Mouse (Mus musculus) forebrain, embryonic 16.5 days (tissue): ENCODE data around the gene Sema3b. TPM values are rescaled to one million over a fixed set of nuclear protein-coding genes. Genes with fewer than 3 reads are reported as not detected.

ENCODE experiments used
- ATAC-seq: fragments of 200-750 bp; cut with Nextera tagmentation; 2 replicates; pipeline ENCODE4 v1.8.0; 2017; ENCODE audit warnings: mild to moderate bottlenecking, moderate library complexity
- H3K27ac ChIP-seq: fragments of 300-500 bp; sonication (generic); 2 replicates; pipeline ENCODE4 v1.5.1; 2014; ENCODE audit warnings: low read length, control low read depth
- H3K27me3 ChIP-seq: fragments of 300-500 bp; sonication (generic); replicated peaks from 2 replicates; pipeline ENCODE4 v1.6.1; 2014; ENCODE audit warnings: low read length; ENCODE audit not compliant: control insufficient read depth, insufficient read depth
- H3K36me3 ChIP-seq: fragments of 300-500 bp; sonication (generic); 2 replicates; pipeline ENCODE4 v1.6.1; 2014; ENCODE audit not compliant: control insufficient read depth, insufficient read depth
- H3K4me1 ChIP-seq: fragments of 300-500 bp; sonication (generic); replicated peaks from 2 replicates; pipeline ENCODE4 v1.6.1; 2014; ENCODE audit warnings: low read length; ENCODE audit not compliant: control insufficient read depth, insufficient read depth
- H3K4me2 ChIP-seq: fragments of 300-500 bp; sonication (generic); 2 replicates; pipeline ENCODE4 v1.6.1; 2014; ENCODE audit warnings: mild to moderate bottlenecking, low read length, control low read depth
- H3K4me3 ChIP-seq: fragments of 300-500 bp; sonication (generic); replicated peaks from 2 replicates; pipeline ENCODE4 v1.5.1; 2014; ENCODE audit warnings: mild to moderate bottlenecking, low read length, control low read depth
- H3K9ac ChIP-seq: fragments of 300-500 bp; sonication (generic); replicated peaks from 2 replicates; pipeline ENCODE4 v1.6.1; 2014; ENCODE audit warnings: low read depth, low read length, control low read depth
- H3K9me3 ChIP-seq: fragments of 300-500 bp; sonication (generic); 2 replicates; pipeline ENCODE4 v1.6.1; 2016; ENCODE audit warnings: low read length; ENCODE audit not compliant: control insufficient read depth
- WGBS: fragments of 180-500 bp; shearing (Covaris S2); extraction: QIAGEN DNeasy Blood & Tissue Kit; methylation state at CpG from one replicate; pipeline ENCODE4 v1.1.7; 2014; 5-methylcytosine and 5-hydroxymethylcytosine counted together
- polyA plus RNA-seq: library from polyadenylated mRNA; unstranded; fragments of >200 nt; fragmentation: Nextera tagmentation; extraction: Ambion mirVana; gene quantifications from 2 replicates; pipeline ENCODE4 v1.2.1, GENCODE M21; 2015

The Sema3b gene
- polyA plus RNA-seq, 1 experiment from 2014 or later = 3.0 TPM

- peak overlapping the region; percentile 84 for H3K4me3 ChIP-seq
- WGBS = under 1% methylated on average over 35 of the region's 35 CpGs
- no peaks in the 10 kb centered on the region for H3K27me3 ChIP-seq
- H3K4me2 ChIP-seq = peak overlapping the region; percentile 99
- peak overlapping the region; percentile 88 for H3K27ac ChIP-seq
- peak overlapping the region; percentile 88 for H3K9ac ChIP-seq
- no peaks in the 10 kb centered on the region for H3K9me3 ChIP-seq
- ATAC-seq = no peak
- peaks cover 58% of the 10 kb centered on the region for H3K4me1 ChIP-seq
- H3K36me3 ChIP-seq = no peaks in the 10 kb centered on the region
These were observed 25.6 kb upstream of the Sema3b start for GRCm38 (mm10) chr9:107634406-107635278.

- peaks cover 66% of the 10 kb centered on the region for H3K4me1 ChIP-seq
- peak overlapping the region; percentile 99 for H3K4me2 ChIP-seq
- ATAC-seq = no peak
- 2% methylated on average over 15 of the region's 15 CpGs for WGBS
- peak overlapping the region; percentile 88 for H3K27ac ChIP-seq
- no peaks in the 10 kb centered on the region for H3K9me3 ChIP-seq
- H3K36me3 ChIP-seq = no peaks in the 10 kb centered on the region
- peak overlapping the region; percentile 84 for H3K4me3 ChIP-seq
- no peaks in the 10 kb centered on the region for H3K27me3 ChIP-seq
- H3K9ac ChIP-seq = peak overlapping the region; percentile 88
These were observed 24.8 kb upstream of the Sema3b start for GRCm38 (mm10) chr9:107633661-107634405.

- Histone ChIP-seq H3K9me3 (no peaks in the 10 kb centered on the region), H3K27me3 (no peaks in the 10 kb centered on the region), H3K4me2 (peak overlapping the region; percentile 99), H3K4me3 (peak overlapping the region; percentile 84), H3K36me3 (no peaks in the 10 kb centered on the region), H3K9ac (peak overlapping the region; percentile 88), H3K27ac (peak overlapping the region; percentile 88), H3K4me1 (peaks cover 72% of the 10 kb centered on the region)
- under 1% methylated on average over 33 of the region's 33 CpGs for WGBS
- peak; percentile 34 for ATAC-seq
These were observed 24.1 kb upstream of the Sema3b start for GRCm38 (mm10) chr9:107633091-107633660.

GRCm38 (mm10) chr9:107632478-107632877 lies 23.4 kb upstream of the Sema3b start:
- H3K36me3 ChIP-seq = no peaks in the 10 kb centered on the region
- ATAC-seq = no peak
- H3K9me3 ChIP-seq = no peaks in the 10 kb centered on the region
- WGBS = 9% methylated on average over 6 of the region's 6 CpGs
- peak overlapping the region; percentile 88 for H3K27ac ChIP-seq
- no peaks in the 10 kb centered on the region for H3K27me3 ChIP-seq
- H3K4me3 ChIP-seq = peak overlapping the region; percentile 84
- H3K4me1 ChIP-seq = peaks cover 79% of the 10 kb centered on the region
- H3K4me2 ChIP-seq = peak overlapping the region; percentile 99
- H3K9ac ChIP-seq = peak overlapping the region; percentile 88

- Histone ChIP-seq H3K36me3 (no peaks in the 10 kb centered on the region), H3K27me3 (no peaks in the 10 kb centered on the region), H3K4me3 (0 out of 2 replicates have a peak overlapping the region, but pooled peaks have one; percentile 6), H3K4me2 (peak overlapping the region; percentile 99), H3K27ac (peak overlapping the region; percentile 88), H3K4me1 (peaks cover 79% of the 10 kb centered on the region), H3K9me3 (no peaks in the 10 kb centered on the region), H3K9ac (peak overlapping the region; percentile 88; the same call in 1 of the 2 replicates)
- ATAC-seq = no peak
- 45% methylated on average over 8 of the region's 8 CpGs for WGBS
These were observed 22.8 kb upstream of the Sema3b start for GRCm38 (mm10) chr9:107631861-107632260.

- Histone ChIP-seq H3K27me3 (no peaks in the 10 kb centered on the region), H3K4me3 (no peak overlapping the region), H3K4me1 (peaks cover 80% of the 10 kb centered on the region), H3K9ac (0 out of 2 replicates have a peak overlapping the region, but pooled peaks have one; percentile 25), H3K36me3 (no peaks in the 10 kb centered on the region), H3K4me2 (no peak overlapping the region), H3K27ac (peak overlapping the region; percentile 88), H3K9me3 (no peaks in the 10 kb centered on the region)
- ATAC-seq = no peak
- WGBS = 19% methylated on average over 9 of the region's 9 CpGs
These were observed 22.3 kb upstream of the Sema3b start for GRCm38 (mm10) chr9:107631311-107631826.

GRCm38 (mm10) chr9:107630576-107630975 lies 21.5 kb upstream of the Sema3b start:
- peak overlapping the region; percentile 88 for H3K27ac ChIP-seq
- H3K4me3 ChIP-seq = peak overlapping the region; percentile 0; the same call in 1 of the 2 replicates
- H3K4me2 ChIP-seq = peak overlapping the region; percentile 31
- WGBS = 0% methylated on average over 4 of the region's 4 CpGs
- no peaks in the 10 kb centered on the region for H3K27me3 ChIP-seq
- no peaks in the 10 kb centered on the region for H3K36me3 ChIP-seq
- no peaks in the 10 kb centered on the region for H3K9me3 ChIP-seq
- ATAC-seq = peak; percentile 8
- peaks cover 85% of the 10 kb centered on the region for H3K4me1 ChIP-seq
- H3K9ac ChIP-seq = peak overlapping the region; percentile 31

GRCm38 (mm10) chr9:107629901-107630425 lies 20.9 kb upstream of the Sema3b start:
- Histone ChIP-seq H3K4me3 (0 out of 2 replicates have a peak overlapping the region, but pooled peaks have one; percentile 1), H3K4me2 (peak overlapping the region; percentile 31), H3K4me1 (peaks cover 82% of the 10 kb centered on the region), H3K27me3 (no peaks in the 10 kb centered on the region), H3K27ac (peak overlapping the region; percentile 88), H3K9me3 (no peaks in the 10 kb centered on the region), H3K9ac (peak overlapping the region; percentile 31), H3K36me3 (no peaks in the 10 kb centered on the region)
- no peak for ATAC-seq
- 5% methylated on average over 14 of the region's 14 CpGs for WGBS
